In the genomic region with DNA sequence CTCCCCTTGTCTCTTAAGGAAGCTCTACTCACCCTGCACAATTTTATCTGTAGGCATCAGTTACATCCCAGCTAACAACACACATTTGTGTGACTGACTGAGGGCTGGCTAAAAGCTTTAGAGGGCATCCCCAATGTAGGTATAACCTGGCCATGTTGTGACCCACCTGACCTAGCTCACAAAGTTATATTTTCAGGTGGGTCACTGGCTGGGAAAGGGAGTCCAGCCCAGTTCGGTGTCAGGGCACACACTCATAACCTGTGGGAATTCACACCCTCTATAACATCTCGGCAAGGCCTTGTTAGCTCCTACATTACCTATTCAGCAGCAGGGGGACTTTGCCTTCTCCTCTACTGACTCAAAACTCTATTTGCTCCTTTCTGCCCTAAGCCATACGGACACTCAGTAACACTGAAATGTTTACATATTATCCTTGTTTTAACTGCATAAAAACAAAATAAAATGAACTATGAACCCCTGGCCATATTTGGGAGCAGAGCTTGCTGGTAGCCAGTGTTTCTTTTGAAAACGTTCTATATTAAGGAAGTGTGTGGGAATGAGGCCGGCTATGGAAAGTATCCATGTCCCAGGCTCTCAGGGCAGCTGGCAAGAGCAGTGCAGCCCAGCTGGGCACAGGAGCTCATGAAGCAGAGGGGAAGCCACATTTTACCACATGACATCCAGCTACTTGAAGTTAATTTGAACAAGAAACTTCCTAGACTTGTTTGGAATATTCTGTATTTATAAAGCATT, we compare ENCODE assay signal across 15 mouse cellular contexts. TPM values are rescaled to one million over a fixed set of nuclear protein-coding genes. Genes with fewer than 3 reads are reported as not detected.
DNase-seq lines count a peak whose midpoint lies in the region; ATAC-seq lines count a peak whose summit lies in the region.
"Had no signal": no experiment of that assay in that cellular context is flagged by ENCODE, and none has a peak within 500 bp of the region (broad histone marks: within the 10 kb centered on the region; RNA-seq: fewer than 3 reads in every experiment).

No protein-coding gene starts in this region.

- peak; percentile 63 for DNase-seq in heart, adult 8-10 months (ENCODE audit: low spot score)
- DNase-seq in brain, adult 2 months (ENCODE audit: low read depth, low spot score): peak; percentile 58
- peak; percentile 78 for DNase-seq in lung, postnatal 10 days
- DNase-seq in spleen, postnatal 4 days (ENCODE audit: low spot score in 2 of 2): no peak
- no peak for DNase-seq in adrenal gland, postnatal 36 days
- DNase-seq: cerebellum, adult 9-10 months; right cerebral cortex, postnatal 25 days; thymus, postnatal 36 days had no signal

- H3K4me3 ChIP-seq in heart, embryonic 12.5 days: no peak overlapping the region
- no peak overlapping the region for H3K4me3 ChIP-seq in heart, embryonic 13.5 days
- H3K4me3 ChIP-seq: forebrain, embryonic 10.5 days; left cerebral cortex, adult 2 months; limb, embryonic 13.5 days; stomach, embryonic 15.5 days had no signal

- H3K9me3 ChIP-seq in heart, embryonic 12.5 days (replicated peaks): no peaks in the 10 kb centered on the region
- no peaks in the 10 kb centered on the region for H3K9me3 ChIP-seq in heart, embryonic 13.5 days
- H3K9me3 ChIP-seq: forebrain, embryonic 10.5 days; limb, embryonic 13.5 days; stomach, embryonic 15.5 days had no signal

- WGBS in heart, embryonic 12.5 days: 59% methylated on average over 5 of the region's 5 CpGs
- WGBS in heart, embryonic 13.5 days: 54% methylated on average over 5 of the region's 5 CpGs

- H3K27ac ChIP-seq in heart, embryonic 12.5 days (ENCODE audit: poor library complexity, severe bottlenecking): no peak overlapping the region
- 0 out of 2 replicates have a peak overlapping the region, but pooled peaks have one; percentile 17 for H3K27ac ChIP-seq in heart, embryonic 13.5 days (replicated peaks)
- H3K27ac ChIP-seq: forebrain, embryonic 10.5 days; hindbrain, postnatal 0 days; left cerebral cortex, adult 2 months; limb, embryonic 13.5 days had no signal

- H3K9ac ChIP-seq in heart, embryonic 12.5 days: no peak overlapping the region
- H3K9ac ChIP-seq in heart, embryonic 13.5 days: no peak overlapping the region
- H3K9ac ChIP-seq: limb, embryonic 13.5 days; stomach, embryonic 15.5 days had no signal

- H3K36me3 ChIP-seq in heart, embryonic 12.5 days: no peaks in the 10 kb centered on the region
- no peaks in the 10 kb centered on the region for H3K36me3 ChIP-seq in heart, embryonic 13.5 days
- H3K36me3 ChIP-seq: forebrain, embryonic 10.5 days; limb, embryonic 13.5 days; stomach, embryonic 15.5 days had no signal

- ATAC-seq in heart, embryonic 12.5 days (ENCODE audit: insufficient number of reproducible peaks, low FRiP score): no peak
- no peak for ATAC-seq in heart, embryonic 13.5 days (ENCODE audit: extremely low read depth, insufficient number of reproducible peaks, low FRiP score, low TSS enrichment)
- ATAC-seq: hindbrain, postnatal 0 days had no signal

- no peaks in the 10 kb centered on the region for H3K27me3 ChIP-seq in heart, embryonic 12.5 days (replicated peaks)
- no peaks in the 10 kb centered on the region for H3K27me3 ChIP-seq in heart, embryonic 13.5 days (replicated peaks)
- H3K27me3 ChIP-seq: limb, embryonic 13.5 days; stomach, embryonic 15.5 days had no signal

- peaks cover 26% of the 10 kb centered on the region for H3K4me1 ChIP-seq in heart, embryonic 12.5 days (replicated peaks)
- peaks cover 38% of the 10 kb centered on the region for H3K4me1 ChIP-seq in heart, embryonic 13.5 days
- H3K4me1 ChIP-seq: forebrain, embryonic 10.5 days; stomach, embryonic 15.5 days had no signal

- H3K4me2 ChIP-seq in heart, embryonic 12.5 days: no peak overlapping the region
- no peak overlapping the region for H3K4me2 ChIP-seq in heart, embryonic 13.5 days
- H3K4me2 ChIP-seq: limb, embryonic 13.5 days; stomach, embryonic 15.5 days had no signal

RNA-seq across cellular contexts. Expression of gene Adcy9, which starts 20.7 kb away (rescaled TPM):
- 10 to 100 TPM; 21.7 to 24.0 (median 23.2) TPM for total RNA-seq in heart, adult 8-10 months (2022)
- 0.88 and 1.4 TPM in 2 replicates for polyA plus RNA-seq in heart, embryonic 12.5 days (2016; fragmentation: Nextera tagmentation; extraction: Ambion mirVana)
- polyA plus RNA-seq in heart, embryonic 13.5 days (2015; fragmentation: Nextera tagmentation; extraction: Ambion mirVana): 0.96 and 0.98 TPM in 2 replicates
- total RNA-seq in adrenal gland, postnatal 36 days (2021): 10 to 100 TPM; 55.5 to 76.6 TPM

Comparison
In these comparisons a context has a peak if more than half of its experiments do, and no peak if none do; other contexts are left out.
1. DNase-seq: peak in heart, adult 8-10 months (single experiment), brain, adult 2 months (single experiment) and lung, postnatal 10 days (single experiment); none in spleen, postnatal 4 days (0 of 2) and adrenal gland, postnatal 36 days (0 of 2).